Mouse (Mus musculus) cortical plate, adult 2 months (tissue): ENCODE data around the gene Fbxl7.

Experiments
- CTCF ChIP-seq: fragments of 200-500 bp; IDR thresholded peaks from 2 replicates; pipeline ENCODE4 v1.5.1; 2011; ENCODE audit warnings: mild to moderate bottlenecking, control low read depth, low read length; ENCODE audit not compliant: insufficient read depth; ENCODE audit errors: extremely low read depth
- POLR2A ChIP-seq: fragments of 200-500 bp; IDR thresholded peaks from 2 replicates; pipeline ENCODE4 v1.6.1; 2011; ENCODE audit warnings: mild to moderate bottlenecking, low read length, control low read depth; ENCODE audit not compliant: insufficient read depth; ENCODE audit errors: extremely low read depth

DNA sequence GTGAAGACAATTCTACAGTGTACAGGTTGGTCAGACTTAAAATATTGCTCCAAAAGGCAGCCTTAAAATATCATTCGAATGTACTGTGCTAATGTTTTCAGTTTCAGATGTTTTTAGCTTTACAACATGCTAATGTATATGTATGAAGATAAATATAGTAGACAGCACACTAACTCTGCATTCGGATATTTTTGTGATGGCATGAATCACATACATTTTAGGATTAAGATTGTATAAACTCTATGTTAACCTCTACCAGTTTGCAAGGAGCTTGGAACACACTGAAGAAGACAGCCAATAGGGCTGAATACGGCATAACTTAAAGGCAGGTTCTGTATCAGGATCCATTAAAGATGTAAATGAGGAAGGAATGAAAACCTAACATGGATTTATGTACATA is 299.1 kb downstream of the Fbxl7 start:
- TF ChIP-seq POLR2A (no peak), CTCF (no peak)
